Mouse (Mus musculus) layer of hippocampus, postnatal 14 days (tissue): ENCODE results near the gene Car11. TPM values are rescaled to one million over a fixed set of nuclear protein-coding genes. Genes with fewer than 3 reads are reported as not detected.

ENCODE experiments used
- total RNA-seq, 2 experiments: library from RNA; stranded (reverse); gene quantifications; 2 replicates each; pipeline ENCODE4 v1.2.3; 2021

Car11 gene
- total RNA-seq, 2 experiments from 2014 or later: 110 to 123 TPM

Other genes with a start within 250 kb of the Car11 start
- 100 to 1,000 TPM; 300 to 331 TPM for gene Ftl1, start 240.0 kb upstream of the Car11 start, total RNA-seq
- 10 to 100 TPM; 90.2 to 90.6 TPM for gene Bax, start 232.9 kb upstream of the Car11 start, total RNA-seq
- gene Tulp2, start 218.0 kb upstream of the Car11 start, total RNA-seq: not detected
- under 1 TPM; 0.57 to 0.62 TPM for gene Gm45808, start 213.0 kb upstream of the Car11 start, total RNA-seq
- gene Dhdh, start 211.0 kb upstream of the Car11 start, total RNA-seq: 1 to 10 TPM; 2.8 TPM
- 100 to 1,000 TPM in 1 of 2 experiments, 10 to 100 TPM in 1; 97.1 to 109 TPM for gene Nucb1, start 189.4 kb upstream of the Car11 start, total RNA-seq
- gene Ppp1r15a, start 173.6 kb upstream of the Car11 start, total RNA-seq: 10 to 100 TPM; 27.8 to 29.5 TPM
- gene Plekha4, start 173.5 kb upstream of the Car11 start, total RNA-seq: 1 to 10 TPM in 1 of 2 experiments, under 1 TPM in 1; 0.83 to 1.5 TPM
- not detected for gene Hsd17b14, start 144.9 kb upstream of the Car11 start, total RNA-seq
- gene Bcat2, start 129.7 kb upstream of the Car11 start, total RNA-seq: 10 to 100 TPM; 21.4 to 27.2 TPM
- not detected for gene Fgf21, start 84.4 kb upstream of the Car11 start, total RNA-seq
- gene Fut1, start 82.6 kb upstream of the Car11 start, total RNA-seq: not detected
- gene Izumo1, start 78.0 kb upstream of the Car11 start, total RNA-seq: under 1 TPM in 1 of 2 experiments, not detected in 1; 0.23 TPM
- gene Rasip1, start 72.4 kb upstream of the Car11 start, total RNA-seq: 10 to 100 TPM in 1 of 2 experiments, 1 to 10 TPM in 1; 9.3 to 10.3 TPM
- 1 to 10 TPM; 1.7 to 1.8 TPM for gene Mamstr, start 59.9 kb upstream of the Car11 start, total RNA-seq
- gene Fut2, start 33.4 kb upstream of the Car11 start, total RNA-seq: under 1 TPM; 0.30 to 0.67 TPM
- gene Ntn5, start 15.8 kb upstream of the Car11 start, total RNA-seq: under 1 TPM; 0.67 to 0.94 TPM
- under 1 TPM; 0.24 to 0.41 TPM for gene Sec1, start 5.4 kb upstream of the Car11 start, total RNA-seq
- gene Dbp, start 5.2 kb downstream of the Car11 start, total RNA-seq: 10 to 100 TPM; 49.7 to 59.1 TPM
- gene Rpl18, start 15.6 kb downstream of the Car11 start, total RNA-seq: 100 to 1,000 TPM; 423 to 452 TPM
- gene Sphk2, start 18.2 kb downstream of the Car11 start, total RNA-seq: 10 to 100 TPM; 30.5 to 31.4 TPM
- gene Fam83e, start 21.4 kb downstream of the Car11 start, total RNA-seq: under 1 TPM; 0.48 to 0.60 TPM
- not detected for gene Spaca4, start 26.0 kb downstream of the Car11 start, total RNA-seq
- 100 to 1,000 TPM; 290 to 306 TPM for gene Lmtk3, start 83.9 kb downstream of the Car11 start, total RNA-seq
- gene Sult2b1, start 84.8 kb downstream of the Car11 start, total RNA-seq: 10 to 100 TPM in 1 of 2 experiments, 1 to 10 TPM in 1; 8.7 to 12.0 TPM
- gene Cyth2, start 114.7 kb downstream of the Car11 start, total RNA-seq: 100 to 1,000 TPM; 174 to 179 TPM
- gene Kcnj14, start 124.9 kb downstream of the Car11 start, total RNA-seq: 1 to 10 TPM; 1.6 to 2.1 TPM
- gene Grwd1, start 131.1 kb downstream of the Car11 start, total RNA-seq: 10 to 100 TPM; 21.2 to 21.9 TPM
- 10 to 100 TPM; 87.5 to 91.6 TPM for gene Kdelr1, start 172.9 kb downstream of the Car11 start, total RNA-seq
- 10 to 100 TPM; 19.7 to 20.4 TPM for gene Grin2d, start 178.5 kb downstream of the Car11 start, total RNA-seq
- not detected for gene Syngr4, start 196.9 kb downstream of the Car11 start, total RNA-seq
- gene Tmem143, start 197.1 kb downstream of the Car11 start, total RNA-seq: 10 to 100 TPM; 20.8 to 25.6 TPM
- gene Emp3, start 221.6 kb downstream of the Car11 start, total RNA-seq: 1 to 10 TPM; 1.8 to 2.6 TPM
- gene Ccdc114, start 224.2 kb downstream of the Car11 start, total RNA-seq: 1 to 10 TPM; 2.1 to 6.2 TPM